Mouse (Mus musculus): Measurements from ENCODE around the gene Slc6a18. TPM values are rescaled to one million over a fixed set of nuclear protein-coding genes. Genes with fewer than 3 reads are reported as not detected.
A peak's percentile ranks its signal among the peaks of the same experiment; 100 is the strongest.

Slc6a18 gene
- total and polyA plus RNA-seq, 3 experiments, result not detected

- no peaks in the 10 kb centered on the region for H3K79me2 ChIP-seq (replicated peaks; ENCODE audit: control insufficient read depth, insufficient read depth, low read length)
- DNase-seq, result peak in 1 of 2 experiments; percentile 39
These were observed 59.4 kb downstream of the Slc6a18 start for GRCm38 (mm10) chr13:73618406-73618805.

More at GRCm38 (mm10) chr13:73618406-73618805, 59.4 kb downstream of the Slc6a18 start:
- peak overlapping the region; percentile 67 for H3K27ac ChIP-seq
- no peak overlapping the region for H3K4me3 ChIP-seq
- TF ChIP-seq CTCF (IDR thresholded peaks at IDR 0.05) (no peak), POLR2A (IDR thresholded peaks at IDR 0.05; ENCODE audit: insufficient read depth, low read depth, low read length) (no peak)
- no peaks in the 10 kb centered on the region for H3K4me1 ChIP-seq (ENCODE audit: control insufficient read depth, insufficient read depth, low read length)
- no peak overlapping the region for H3K9ac ChIP-seq (ENCODE audit: low read depth, low read length)
- intact Hi-C loops (cut with DNase I), result loop anchor here (5.0 kb wide), 1 partner anchor 106 kb away; no protein-coding TSS in a partner anchor
- H3K27me3 ChIP-seq (ENCODE audit: control insufficient read depth, insufficient read depth, low read length), result no peaks in the 10 kb centered on the region
- peaks cover 6% of the 10 kb centered on the region for H3K36me3 ChIP-seq (ENCODE audit: control insufficient read depth, insufficient read depth, low read length)
- 70% methylated on average over 5 of the region's 5 CpGs for WGBS

Other genes starting within 250 kb of the Slc6a18 start
- gene Lpcat1, start 210.8 kb downstream of the Slc6a18 start, total RNA-seq (2021), result 10 to 100 TPM in 1 of 2 experiments, 1 to 10 TPM in 1; 7.5 to 13.1 TPM
- 11.1 and 17.1 TPM in 2 replicates for gene Lpcat1, start 210.8 kb downstream of the Slc6a18 start, polyA plus RNA-seq (2012; rRNA removed)
- gene Slc6a3, start 141.3 kb downstream of the Slc6a18 start, total RNA-seq (2021), result not detected
- not detected in 2 replicates for gene Slc6a3, start 141.3 kb downstream of the Slc6a18 start, polyA plus RNA-seq (2012; rRNA removed)
- 10 to 100 TPM; 57.4 to 68.5 TPM for gene Clptm1l, start 74.0 kb downstream of the Slc6a18 start, total RNA-seq (2021)
- 81.9 and 100 TPM in 2 replicates for gene Clptm1l, start 74.0 kb downstream of the Slc6a18 start, polyA plus RNA-seq (2012; rRNA removed)
- under 1 TPM in 1 of 2 experiments, not detected in 1; 0.05 TPM for gene Tert, start 51.1 kb downstream of the Slc6a18 start, total RNA-seq (2021)
- gene Tert, start 51.1 kb downstream of the Slc6a18 start, polyA plus RNA-seq (2012; rRNA removed), result 0.18 and 0.35 TPM in 2 replicates
- gene Slc6a19, start 26.8 kb upstream of the Slc6a18 start, total RNA-seq (2021), result not detected
- gene Slc6a19, start 26.8 kb upstream of the Slc6a18 start, polyA plus RNA-seq (2012; rRNA removed), result 0.08 TPM in 1 of 2 replicates, not detected in the other
- 100 to 1,000 TPM; 177 to 190 TPM for gene Slc12a7, start 55.1 kb upstream of the Slc6a18 start, total RNA-seq (2021)
- 154 and 215 TPM in 2 replicates for gene Slc12a7, start 55.1 kb upstream of the Slc6a18 start, polyA plus RNA-seq (2012; rRNA removed)
- gene Nkd2, start 169.6 kb upstream of the Slc6a18 start, total RNA-seq (2021), result 1 to 10 TPM; 1.2 to 2.3 TPM
- gene Nkd2, start 169.6 kb upstream of the Slc6a18 start, polyA plus RNA-seq (2012; rRNA removed), result 1.9 and 2.3 TPM in 2 replicates

Data from heart, adult 2 months (tissue).